Mouse (Mus musculus): ENCODE data around the gene Farp1. TPM values are rescaled to one million over a fixed set of nuclear protein-coding genes. Genes with fewer than 3 reads are reported as not detected.

Gene Farp1
- total RNA-seq, 2 experiments from 2014 or later: 1.9 TPM; not detected in 1

DNA sequence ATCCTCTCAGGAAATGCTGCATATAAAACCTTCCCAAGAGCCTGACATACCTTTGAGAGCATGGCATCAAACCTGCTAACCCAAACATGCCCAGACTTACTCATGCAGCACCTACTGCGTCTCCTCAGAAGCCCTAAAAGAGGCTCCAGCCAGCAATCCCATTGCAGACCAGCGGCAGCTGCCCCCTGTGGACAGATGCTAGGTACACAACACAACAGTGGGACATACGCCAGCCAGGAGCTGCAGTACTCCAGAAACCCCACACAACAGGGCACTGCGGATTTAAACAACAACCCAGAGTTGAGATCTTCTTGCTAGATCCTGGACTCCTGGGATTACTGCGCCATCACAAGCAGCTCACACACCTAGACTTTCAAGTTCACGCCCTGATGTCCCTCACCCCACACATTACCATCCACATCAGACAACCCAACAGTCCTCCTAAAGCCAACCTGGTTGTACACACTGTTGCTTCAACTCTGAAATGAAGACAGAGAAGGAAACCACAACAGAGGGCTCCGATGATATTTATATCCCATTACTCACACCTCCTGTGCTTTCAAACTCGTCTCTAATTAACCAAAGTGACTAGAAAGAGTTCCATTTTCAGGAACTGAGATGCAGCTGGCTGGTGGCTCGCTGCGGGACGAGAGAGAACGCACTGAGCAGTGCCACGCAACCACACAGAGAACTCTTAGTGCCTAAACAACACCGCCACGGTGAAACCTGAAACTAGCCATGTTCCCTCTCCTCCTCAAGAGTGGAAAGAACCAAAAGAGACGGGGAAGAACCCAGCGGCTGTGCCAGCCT, 289.7 kb downstream of the Farp1 start:
- ATAC-seq (replicated peaks; ENCODE audit: poor library complexity, severe bottlenecking): peak; percentile 81

GRCm38 (mm10) chr14:121326432-121326831, 291.4 kb downstream of the Farp1 start:
- no peak for ATAC-seq (replicated peaks; ENCODE audit: poor library complexity, severe bottlenecking)

GRCm38 (mm10) chr14:121328878-121329277, 293.9 kb downstream of the Farp1 start:
- peak; percentile 28; the same call in 1 of the 2 replicates for ATAC-seq (replicated peaks; ENCODE audit: poor library complexity, severe bottlenecking)

DNA sequence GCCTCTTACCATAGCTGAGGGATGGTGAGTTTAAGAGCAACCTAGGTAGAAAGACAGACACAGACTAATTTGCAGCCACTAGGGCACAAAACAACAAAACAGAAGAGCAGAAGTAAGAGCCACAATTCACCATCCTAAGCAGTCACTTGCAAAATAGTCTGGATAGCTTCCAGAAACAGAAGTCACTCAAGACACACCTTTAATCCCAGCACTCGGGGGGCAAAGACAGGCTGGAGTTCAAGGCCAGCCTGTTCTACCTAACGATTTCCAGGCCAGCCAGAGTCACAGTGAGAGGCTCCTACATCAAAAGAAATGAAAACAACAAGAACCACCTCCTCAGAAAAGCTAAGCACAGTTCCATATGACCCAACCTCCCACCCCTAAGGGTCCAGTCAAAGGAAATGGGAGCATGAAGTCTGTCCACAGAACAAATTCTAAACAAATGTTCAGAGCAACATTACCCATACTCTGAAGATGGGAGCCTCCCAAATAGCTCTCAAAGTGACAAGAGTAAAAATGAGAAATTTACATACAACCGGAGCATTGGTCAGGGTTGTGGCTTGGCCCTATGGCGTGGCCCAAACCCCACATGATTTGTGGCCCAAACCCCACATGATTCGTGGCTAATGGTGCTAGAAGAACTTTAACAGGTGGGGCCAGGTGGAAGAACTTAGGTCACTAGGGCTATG, 294.5 kb downstream of the Farp1 start:
- ATAC-seq (replicated peaks; ENCODE audit: poor library complexity, severe bottlenecking): no peak

DNA sequence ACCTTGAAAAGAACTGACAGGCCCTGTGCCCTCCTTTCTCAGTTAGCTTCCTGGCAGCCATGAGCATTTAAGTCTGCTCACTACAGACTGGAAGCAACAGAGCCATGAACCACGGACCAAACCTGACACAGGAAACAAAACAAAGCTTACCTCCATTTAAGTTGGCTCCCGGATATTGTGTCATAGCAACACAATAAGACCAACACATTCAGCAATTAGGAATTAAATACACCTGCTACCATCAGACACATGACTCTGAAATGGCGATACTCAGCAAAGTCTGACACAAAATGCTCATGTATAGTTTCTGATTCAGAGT, 295.0 kb downstream of the Farp1 start:
- no peak for ATAC-seq (replicated peaks; ENCODE audit: poor library complexity, severe bottlenecking)

Other genes with a start within 250 kb of the Farp1 start
- 120 and 133 TPM in 2 replicates for gene Ipo5, start 124.0 kb upstream of the Farp1 start, total RNA-seq (2014; fragmentation: Nextera tagmentation)
- 203 and 215 TPM in 2 replicates for gene Ipo5, start 124.0 kb upstream of the Farp1 start, total RNA-seq (2017)

Data from granulocyte monocyte progenitor cell, adult 5-6 weeks (primary cell).